Mouse (Mus musculus) ES-E14 (cell line): ENCODE measurements around the gene Car1. TPM values are rescaled to one million over a fixed set of nuclear protein-coding genes. Genes with fewer than 3 reads are reported as not detected.

ENCODE experiments used
- DNase-seq: peaks from one replicate; pipeline ENCODE4 v3.0.0-alpha.2; 2013; ENCODE audit warnings: low read depth, low spot score
- H3K27ac ChIP-seq: 2 replicates; pipeline ENCODE4 v1.5.1; 2012; ENCODE audit warnings: low read depth, mild to moderate bottlenecking, low read length, moderate library complexity, mixed read lengths; ENCODE audit not compliant: poor library complexity, insufficient read depth, severe bottlenecking
- H3K36me3 ChIP-seq: 2 replicates; pipeline ENCODE4 v1.6.1; 2012; ENCODE audit warnings: mild to moderate bottlenecking, low read length, moderate library complexity, mixed read lengths; ENCODE audit not compliant: control insufficient read depth, poor library complexity, insufficient read depth, severe bottlenecking
- H3K4me1 ChIP-seq, 2 experiments: fragments of 150-350 bp in 1 of 2; sonication (generic) in 1 of 2; 2 replicates each; pipeline ENCODE4 v1.6.1; 2012; ENCODE audit warnings: low read length in 2 of 2, mild to moderate bottlenecking in 1 of 2, mixed read lengths in 1 of 2; ENCODE audit not compliant: control insufficient read depth in 2 of 2, insufficient read depth in 2 of 2, poor library complexity in 1 of 2
- H3K4me3 ChIP-seq, 2 experiments: fragments of 150-350 bp in 1 of 2; sonication (generic) in 1 of 2; 2 replicates each; pipeline ENCODE4 v1.5.1; 2012; ENCODE audit warnings: low read length in 2 of 2, low read depth in 1 of 2, mild to moderate bottlenecking in 1 of 2, mixed read lengths in 1 of 2; ENCODE audit not compliant: insufficient read depth in 1 of 2, poor library complexity in 1 of 2, severe bottlenecking in 1 of 2
- H3K9ac ChIP-seq: 2 replicates; pipeline ENCODE4 v1.6.1; 2012; ENCODE audit warnings: low read depth, mild to moderate bottlenecking, low read length, mixed read lengths; ENCODE audit not compliant: poor library complexity, insufficient read depth, severe bottlenecking
- H3K9me3 ChIP-seq: fragments of 150-350 bp; sonication (generic); 2 replicates; pipeline ENCODE4 v1.6.1; 2012; ENCODE audit warnings: low read depth, mild to moderate bottlenecking, low read length; ENCODE audit not compliant: control insufficient read depth, insufficient read depth
- CHD2 ChIP-seq: IDR thresholded peaks from 2 replicates; pipeline ENCODE4 v1.6.1; 2014; ENCODE audit warnings: mild to moderate bottlenecking, low read depth, low read length, inconsistent platforms
- HCFC1 ChIP-seq: IDR thresholded peaks from 2 replicates; pipeline ENCODE4 v1.6.1; 2012; ENCODE audit warnings: low read length, inconsistent platforms, borderline replicate concordance; ENCODE audit not compliant: insufficient read depth
- MAFK ChIP-seq: IDR thresholded peaks from 2 replicates; pipeline ENCODE4 v1.6.1; 2014; ENCODE audit warnings: mild to moderate bottlenecking, low read depth, low read length, inconsistent platforms; ENCODE audit not compliant: insufficient read depth
- ZC3H11A ChIP-seq: IDR thresholded peaks from 2 replicates; pipeline ENCODE4 v1.6.1; 2012; ENCODE audit warnings: low read depth, mild to moderate bottlenecking, inconsistent platforms, low read length, borderline replicate concordance
- ZNF384 ChIP-seq: IDR thresholded peaks from 2 replicates; pipeline ENCODE4 v1.6.1; 2012; ENCODE audit warnings: low read depth, low read length, inconsistent platforms
- in situ Hi-C, 2 experiments: fragments of 600-800 bp; cut with MboI; formaldehyde crosslinking; loops; one replicate each; pipeline ENCODE4 v1.15.1; 2025; ENCODE audit warnings: low sequenced_read_pairs in 2 of 2, inconsistent platforms in 1 of 2; ENCODE audit not compliant: unreplicated experiment in 2 of 2
- total RNA-seq: library from RNA; depleted of rRNA; stranded (reverse); fragments of 300-350 nt; gene quantifications from 2 replicates; pipeline ENCODE4 v1.2.3, GENCODE M21; 2012; rRNA removed

Car1 gene
- total RNA-seq, result not detected in 2 replicates

DNA sequence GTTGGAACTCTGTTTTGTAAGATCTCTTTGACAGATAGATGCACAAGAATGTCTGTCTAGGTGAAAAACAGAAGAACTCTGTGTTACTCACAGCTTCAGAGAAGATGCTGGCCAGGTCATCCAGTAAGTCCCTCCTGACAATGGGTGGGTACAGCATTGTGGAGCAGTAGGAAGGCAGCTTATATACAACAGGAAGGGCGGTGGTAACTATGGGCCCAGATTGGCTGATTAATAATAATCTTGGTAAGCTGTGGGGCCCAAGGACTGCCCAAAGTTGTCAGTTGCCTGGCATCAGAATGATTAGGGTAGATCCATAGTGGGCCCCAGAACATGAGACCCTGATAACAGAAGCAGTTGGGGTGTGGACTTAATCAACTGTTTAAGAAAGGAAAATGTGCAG, at the start of gene Car1:
TSS of gene Car1 (minus strand) at position 158 of the 400 bp plus-strand sequence.
- TF ChIP-seq HCFC1 (no peak), ZC3H11A (no peak), ZNF384 (no peak), MAFK (no peak), CHD2 (no peak)
- Histone ChIP-seq H3K4me1 (no peaks in the 10 kb centered on the region), H3K9me3 (no peaks in the 10 kb centered on the region), H3K36me3 (no peaks in the 10 kb centered on the region), H3K27ac (no peak within 1 kb of the TSS), H3K9ac (no peak within 1 kb of the TSS), H3K4me3 (no peak within 1 kb of the TSS)
- DNase-seq, result no peak
- in situ Hi-C loops, result no loop called here

DNA sequence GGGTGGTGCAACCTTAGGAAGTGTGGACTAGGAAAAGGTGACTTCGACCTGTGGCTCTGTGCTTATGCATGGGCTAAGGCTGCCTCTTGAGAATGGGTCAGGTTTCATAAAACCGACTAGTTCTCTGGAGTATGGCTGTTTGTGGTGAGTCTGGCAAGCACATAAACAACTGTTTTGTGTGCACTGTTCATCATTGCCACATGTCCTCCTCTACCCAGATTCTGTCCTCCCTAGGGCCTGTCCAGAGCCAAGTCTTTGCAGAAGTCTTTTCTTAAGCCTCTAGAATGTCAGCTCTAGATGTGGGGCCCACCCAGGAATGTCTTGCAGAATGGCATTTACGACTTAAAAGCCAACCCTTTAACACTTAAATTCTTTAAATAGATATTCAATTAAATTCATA, 49.7 kb upstream of the Car1 start:
- Histone ChIP-seq H3K36me3 (no peaks in the 10 kb centered on the region), H3K9ac (no peak overlapping the region), H3K27ac (no peak overlapping the region), H3K4me1 (no peaks in the 10 kb centered on the region), H3K9me3 (no peaks in the 10 kb centered on the region), H3K4me3 (no peak overlapping the region)
- in situ Hi-C loops, result no loop called here
- DNase-seq, result no peak
- no peak for TF ChIP-seq CHD2
- no peak for TF ChIP-seq ZC3H11A
- no peak for TF ChIP-seq HCFC1
- no peak for TF ChIP-seq MAFK
- no peak for TF ChIP-seq ZNF384

DNA sequence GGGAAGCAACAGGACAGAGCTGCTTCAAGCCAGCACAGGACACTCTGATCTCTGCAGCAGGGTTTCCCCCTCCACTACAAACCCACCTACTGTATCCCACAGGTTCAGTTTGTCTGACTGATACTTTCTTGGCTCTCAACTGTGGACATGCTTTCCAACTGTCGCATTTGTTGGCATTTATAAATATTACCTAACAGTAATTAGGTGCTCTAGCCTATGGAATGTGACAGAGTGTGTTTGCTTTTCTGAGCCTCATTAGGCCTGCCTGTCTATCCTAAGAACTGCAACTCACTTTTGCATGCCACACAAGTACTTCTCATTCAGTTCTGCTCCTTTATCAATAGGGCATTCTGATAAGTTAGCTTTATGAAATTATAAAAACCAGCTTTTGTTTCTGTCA, 46.3 kb upstream of the Car1 start:
- no peak overlapping the region for H3K27ac ChIP-seq
- in situ Hi-C loops, result no loop called here
- no peak for DNase-seq
- no peaks in the 10 kb centered on the region for H3K9me3 ChIP-seq
- H3K36me3 ChIP-seq, result no peaks in the 10 kb centered on the region
- no peak for TF ChIP-seq MAFK
- no peak for TF ChIP-seq ZNF384
- no peak for TF ChIP-seq ZC3H11A
- no peak for TF ChIP-seq CHD2
- no peak for TF ChIP-seq HCFC1
- H3K9ac ChIP-seq, result no peak overlapping the region
- no peaks in the 10 kb centered on the region for H3K4me1 ChIP-seq
- H3K4me3 ChIP-seq, result no peak overlapping the region

DNA sequence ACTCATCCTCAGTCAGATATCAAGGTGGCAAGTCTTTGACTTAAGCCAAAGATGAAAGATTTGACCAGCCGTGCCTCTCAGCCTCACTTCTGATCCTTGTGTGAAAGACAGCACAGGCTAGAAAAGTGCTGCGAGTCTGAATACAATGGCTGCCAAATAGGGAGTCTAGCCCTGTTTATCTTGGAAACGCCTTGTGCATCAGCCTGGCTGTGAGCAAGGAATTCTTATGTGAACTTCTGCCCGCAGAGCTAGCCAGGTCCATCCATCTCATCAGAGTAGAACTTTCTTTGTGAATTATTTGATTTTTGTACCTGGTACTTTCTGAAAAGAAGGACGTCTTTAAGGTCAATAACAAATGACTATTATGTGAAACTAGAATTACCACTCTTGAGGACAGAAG, 45.8 kb upstream of the Car1 start:
- Histone ChIP-seq H3K9me3 (no peaks in the 10 kb centered on the region), H3K27ac (no peak overlapping the region), H3K36me3 (no peaks in the 10 kb centered on the region), H3K9ac (no peak overlapping the region), H3K4me3 (no peak overlapping the region), H3K4me1 (no peaks in the 10 kb centered on the region)
- TF ChIP-seq CHD2, result no peak
- no peak for TF ChIP-seq ZNF384
- no peak for TF ChIP-seq HCFC1
- TF ChIP-seq MAFK, result no peak
- no peak for TF ChIP-seq ZC3H11A
- DNase-seq, result no peak
- in situ Hi-C loops, result no loop called here
